Mouse (Mus musculus) stomach, embryonic 16.5 days (tissue): ENCODE results near the gene Sgo1. TPM values are rescaled to one million over a fixed set of nuclear protein-coding genes. Genes with fewer than 3 reads are reported as not detected.

ENCODE experiments used
- ATAC-seq: fragments of 200-750 bp; cut with Nextera tagmentation; 2 replicates; pipeline ENCODE4 v1.8.0; 2017; ENCODE audit warnings: moderate number of reproducible peaks, moderate TSS enrichment; ENCODE audit not compliant: insufficient read depth, low FRiP score
- H3K27ac ChIP-seq: fragments of 300-500 bp; sonication (generic); 2 replicates; pipeline ENCODE4 v1.5.1; 2014; ENCODE audit warnings: low read length
- H3K27me3 ChIP-seq: fragments of 300-500 bp; sonication (generic); 2 replicates; pipeline ENCODE4 v1.6.1; 2014; ENCODE audit warnings: low read length, control low read depth, mixed read lengths; ENCODE audit not compliant: control insufficient read depth, insufficient read depth
- H3K36me3 ChIP-seq: fragments of 300-500 bp; sonication (generic); 2 replicates; pipeline ENCODE4 v1.6.1; 2014; ENCODE audit warnings: low read length; ENCODE audit not compliant: control insufficient read depth, insufficient read depth
- H3K4me1 ChIP-seq: fragments of 300-500 bp; sonication (generic); 2 replicates; pipeline ENCODE4 v1.6.1; 2014; ENCODE audit warnings: low read length, control low read depth, mixed read lengths; ENCODE audit not compliant: control insufficient read depth, insufficient read depth
- H3K4me2 ChIP-seq: fragments of 300-500 bp; sonication (generic); 2 replicates; pipeline ENCODE4 v1.6.1; 2014; ENCODE audit warnings: low read depth, low read length, mixed read lengths
- H3K4me3 ChIP-seq: fragments of 300-500 bp; sonication (generic); replicated peaks from 2 replicates; pipeline ENCODE4 v1.5.1; 2014; ENCODE audit warnings: mild to moderate bottlenecking, low read length
- H3K9ac ChIP-seq: fragments of 300-500 bp; sonication (generic); 2 replicates; pipeline ENCODE4 v1.6.1; 2014; ENCODE audit warnings: low read length
- H3K9me3 ChIP-seq: fragments of 300-500 bp; sonication (generic); replicated peaks from 2 replicates; pipeline ENCODE4 v1.6.1; 2016; ENCODE audit warnings: low read length, control low read depth; ENCODE audit not compliant: control insufficient read depth
- WGBS: fragments of 180-500 bp; shearing (Covaris S2); extraction: QIAGEN DNeasy Blood & Tissue Kit; methylation state at CpG from one replicate; pipeline ENCODE4 v1.1.7; 2014; 5-methylcytosine and 5-hydroxymethylcytosine counted together
- polyA plus RNA-seq: library from polyadenylated mRNA; unstranded; fragments of >200 nt; fragmentation: Nextera tagmentation; extraction: Ambion mirVana; gene quantifications from 2 replicates; pipeline ENCODE4 v1.2.1, GENCODE M21; 2015

Gene Sgo1
- polyA plus RNA-seq, 1 experiment from 2014 or later: 33.1 TPM

DNA sequence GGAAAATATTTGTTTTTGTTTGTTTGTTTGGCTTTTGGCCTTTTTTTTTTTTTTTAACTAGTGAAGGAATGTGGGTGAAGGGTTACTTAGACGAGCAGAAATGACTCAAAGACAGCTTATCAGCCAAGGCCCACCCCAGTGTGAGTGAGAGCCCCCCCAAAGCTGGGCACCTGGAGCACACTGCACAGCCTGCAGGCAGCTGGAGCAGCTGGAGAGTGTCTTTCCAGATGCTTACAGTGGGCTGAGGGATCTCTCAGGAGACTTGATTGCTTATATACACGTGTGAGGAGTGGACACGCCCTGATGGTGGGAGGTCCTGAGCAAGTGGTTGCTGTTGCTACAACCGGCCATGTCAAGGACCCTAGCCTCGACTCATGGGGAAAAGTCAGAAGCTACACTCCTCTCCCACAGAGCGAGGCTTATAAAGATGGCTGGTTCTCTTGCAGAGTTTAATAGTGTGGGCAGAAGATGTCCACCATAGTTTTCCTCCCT, 32.7 kb downstream of the Sgo1 start:
- WGBS: 50% methylated on average over 6 of the region's 6 CpGs
- no peak for ATAC-seq
- no peaks in the 10 kb centered on the region; the same call in 1 of the 2 replicates for H3K36me3 ChIP-seq
- H3K27me3 ChIP-seq: no peaks in the 10 kb centered on the region
- H3K9ac ChIP-seq: no peak overlapping the region
- H3K9me3 ChIP-seq: no peaks in the 10 kb centered on the region
- H3K27ac ChIP-seq: no peak overlapping the region
- H3K4me3 ChIP-seq: no peak overlapping the region
- H3K4me2 ChIP-seq: no peak overlapping the region
- H3K4me1 ChIP-seq: no peaks in the 10 kb centered on the region

DNA sequence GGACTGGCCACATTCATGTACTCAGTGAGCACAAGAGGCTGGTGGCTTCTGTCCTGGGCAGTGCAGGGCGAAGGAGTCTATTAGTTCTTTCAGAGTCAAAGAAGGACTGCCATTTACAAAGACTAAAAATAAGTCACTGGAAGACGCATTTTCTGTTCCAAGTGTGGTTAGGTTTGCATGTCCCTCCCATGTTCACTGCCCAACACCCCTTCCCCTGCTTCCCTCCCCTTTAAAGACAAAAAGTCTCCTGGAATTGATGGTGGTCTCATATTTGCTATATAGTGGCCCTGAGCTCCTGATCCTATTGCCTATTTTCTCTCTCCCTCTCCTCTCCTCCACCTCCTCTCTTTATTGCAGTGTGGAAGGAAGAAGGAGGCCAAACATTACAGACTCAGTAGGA, 33.2 kb downstream of the Sgo1 start:
- no peaks in the 10 kb centered on the region; the same call in 1 of the 2 replicates for H3K36me3 ChIP-seq
- H3K27ac ChIP-seq: no peak overlapping the region
- H3K27me3 ChIP-seq: no peaks in the 10 kb centered on the region
- no peaks in the 10 kb centered on the region for H3K9me3 ChIP-seq
- no peaks in the 10 kb centered on the region for H3K4me1 ChIP-seq
- ATAC-seq: no peak
- no peak overlapping the region for H3K4me3 ChIP-seq
- H3K4me2 ChIP-seq: no peak overlapping the region
- no peak overlapping the region for H3K9ac ChIP-seq
- WGBS: 85% methylated on average over 2 of the region's 2 CpGs

DNA sequence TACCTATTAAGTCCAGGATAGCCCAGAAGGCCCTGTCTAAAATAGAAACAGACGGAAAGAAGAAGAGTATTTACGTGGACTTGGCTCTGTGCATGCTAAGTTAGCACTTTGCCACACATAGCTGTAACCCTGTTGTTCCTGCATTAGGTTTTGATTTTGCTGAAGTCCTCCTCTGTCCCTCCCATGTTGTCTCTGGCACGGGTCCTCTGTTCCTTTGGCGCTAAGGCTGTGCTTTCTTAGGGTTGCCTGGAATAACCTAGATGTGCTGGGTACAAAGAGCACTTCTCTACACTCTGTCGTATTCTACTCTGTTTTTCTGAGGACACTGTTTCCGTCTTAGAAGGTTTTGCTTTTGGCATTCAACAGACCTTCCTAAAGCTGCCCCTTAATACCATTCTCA, 34.1 kb downstream of the Sgo1 start:
- H3K4me3 ChIP-seq: no peak overlapping the region
- H3K27me3 ChIP-seq: no peaks in the 10 kb centered on the region
- H3K4me1 ChIP-seq: no peaks in the 10 kb centered on the region
- no peak overlapping the region for H3K4me2 ChIP-seq
- no peaks in the 10 kb centered on the region for H3K9me3 ChIP-seq
- H3K36me3 ChIP-seq: no peaks in the 10 kb centered on the region; the same call in 1 of the 2 replicates
- WGBS: 87% methylated on average over 6 of the region's 6 CpGs
- H3K27ac ChIP-seq: no peak overlapping the region
- no peak for ATAC-seq
- H3K9ac ChIP-seq: no peak overlapping the region

- no peak overlapping the region for H3K9ac ChIP-seq
- no peak for ATAC-seq
- 89% methylated on average over 4 of the region's 4 CpGs for whole genome bisulfite sequencing
- no peak overlapping the region for H3K27ac ChIP-seq
- H3K27me3 ChIP-seq: no peaks in the 10 kb centered on the region
- H3K4me3 ChIP-seq: no peak overlapping the region
- no peaks in the 10 kb centered on the region; the same call in 1 of the 2 replicates for H3K36me3 ChIP-seq
- H3K9me3 ChIP-seq: no peaks in the 10 kb centered on the region
- no peaks in the 10 kb centered on the region for H3K4me1 ChIP-seq
- no peak overlapping the region for H3K4me2 ChIP-seq
Measured at GRCm38 (mm10) chr17:53654596-53654995, 34.5 kb downstream of the Sgo1 start.

DNA sequence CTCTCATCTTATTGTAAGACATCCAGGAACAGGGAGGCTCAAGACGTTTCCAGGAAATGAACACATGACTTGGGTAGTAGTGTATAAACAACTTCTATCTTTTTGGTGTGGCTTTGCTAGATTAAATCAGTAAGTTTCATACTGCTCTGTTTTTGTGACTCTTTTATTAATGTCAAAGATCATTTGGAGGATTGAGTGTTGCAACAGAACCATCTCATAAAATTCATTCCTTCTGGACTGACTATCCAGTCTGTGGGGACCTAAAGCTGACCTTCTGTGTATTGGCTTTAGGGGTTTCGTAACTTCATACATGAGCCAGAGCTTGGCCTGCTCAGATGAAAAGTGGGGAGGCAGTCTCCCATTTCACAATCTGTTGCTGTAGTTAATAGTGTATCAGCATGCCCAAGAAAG, 38.9 kb downstream of the Sgo1 start:
- 82% methylated on average over 2 of the region's 2 CpGs for WGBS
- Histone ChIP-seq H3K9ac (no peak overlapping the region), H3K9me3 (no peaks in the 10 kb centered on the region), H3K36me3 (peaks cover 3% of the 10 kb centered on the region; the same call in 1 of the 2 replicates), H3K4me1 (no peaks in the 10 kb centered on the region), H3K4me2 (no peak overlapping the region), H3K4me3 (no peak overlapping the region), H3K27ac (no peak overlapping the region), H3K27me3 (no peaks in the 10 kb centered on the region)
- ATAC-seq: no peak

DNA sequence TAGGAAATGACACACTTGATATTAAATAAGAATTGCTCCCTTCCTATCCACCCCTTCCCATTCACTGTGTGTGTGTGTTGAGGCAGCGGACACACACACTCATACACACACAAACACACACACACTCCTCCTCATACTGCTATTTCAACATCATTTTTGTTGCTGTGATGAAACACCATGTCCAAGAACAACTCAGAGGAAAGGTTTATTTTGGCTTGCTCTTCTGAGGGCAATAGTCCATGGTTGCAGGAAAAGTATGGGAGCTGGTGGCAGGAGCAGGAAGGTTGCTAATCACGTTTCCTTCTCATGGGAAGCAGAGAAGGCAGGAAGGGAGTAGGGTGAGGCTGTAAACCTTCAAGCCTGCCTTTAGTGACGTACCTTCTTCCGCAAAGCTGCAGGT, 45.8 kb downstream of the Sgo1 start:
- no peaks in the 10 kb centered on the region for H3K4me1 ChIP-seq
- H3K27ac ChIP-seq: no peak overlapping the region
- 75% methylated on average over 4 of the region's 4 CpGs for WGBS
- ATAC-seq: no peak
- peaks cover 11% of the 10 kb centered on the region for H3K36me3 ChIP-seq
- no peaks in the 10 kb centered on the region for H3K9me3 ChIP-seq
- H3K27me3 ChIP-seq: no peaks in the 10 kb centered on the region
- no peak overlapping the region for H3K4me2 ChIP-seq
- H3K9ac ChIP-seq: no peak overlapping the region
- no peak overlapping the region for H3K4me3 ChIP-seq

DNA sequence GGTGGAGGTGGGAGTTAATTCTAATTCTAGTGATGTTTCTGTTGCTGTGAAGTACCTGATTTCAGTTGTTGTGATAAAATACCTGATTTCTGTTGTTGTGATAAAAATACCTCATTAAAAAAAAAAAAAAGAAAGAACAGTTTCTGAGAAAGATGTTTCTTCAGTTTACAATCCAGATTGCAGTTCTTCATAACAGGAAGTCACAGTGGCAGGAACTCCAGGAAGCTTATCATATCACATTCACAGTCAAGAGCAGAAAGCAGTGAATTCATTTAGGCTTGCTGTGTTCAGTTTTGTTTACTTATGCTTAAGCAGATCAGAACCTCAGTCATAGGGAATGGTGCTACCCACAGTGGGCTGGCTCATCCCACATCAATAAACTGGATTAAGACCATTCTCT, 57.8 kb downstream of the Sgo1 start:
- Histone ChIP-seq H3K36me3 (peaks cover 6% of the 10 kb centered on the region; the same call in 1 of the 2 replicates), H3K27me3 (no peaks in the 10 kb centered on the region), H3K27ac (no peak overlapping the region), H3K9me3 (no peaks in the 10 kb centered on the region), H3K4me2 (no peak overlapping the region), H3K4me3 (no peak overlapping the region), H3K4me1 (no peaks in the 10 kb centered on the region), H3K9ac (no peak overlapping the region)
- ATAC-seq: no peak

DNA sequence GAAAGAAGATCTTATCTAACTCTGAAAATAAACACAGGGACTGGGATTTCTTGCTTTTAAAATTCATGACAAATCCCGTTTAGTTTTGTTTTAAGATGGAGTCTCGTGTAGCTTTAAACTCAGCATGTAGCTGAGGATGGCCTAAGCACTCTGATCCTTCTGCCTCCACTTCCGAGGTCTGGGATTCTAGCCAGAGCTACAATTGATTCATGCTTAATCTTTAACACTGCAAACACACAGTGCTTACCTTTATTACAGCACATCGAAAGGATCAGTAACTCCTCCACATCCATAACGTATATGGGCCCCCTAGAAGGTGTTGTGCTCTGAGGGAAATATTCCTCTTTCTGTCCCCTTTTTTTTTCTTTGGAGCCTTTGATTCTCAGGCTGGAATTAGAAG, 61.0 kb downstream of the Sgo1 start:
- Histone ChIP-seq H3K4me1 (no peaks in the 10 kb centered on the region), H3K36me3 (peaks cover 6% of the 10 kb centered on the region; the same call in 1 of the 2 replicates), H3K27me3 (no peaks in the 10 kb centered on the region), H3K27ac (no peak overlapping the region), H3K4me2 (no peak overlapping the region), H3K9me3 (no peaks in the 10 kb centered on the region), H3K4me3 (no peak overlapping the region), H3K9ac (no peak overlapping the region)
- ATAC-seq: no peak
- WGBS: 51% methylated on average over 5 of the region's 5 CpGs

- 0 out of 2 replicates have a peak, but pooled peaks cover under 1% of the 10 kb centered on the region for H3K36me3 ChIP-seq
- H3K4me1 ChIP-seq: no peaks in the 10 kb centered on the region
- no peak overlapping the region for H3K4me3 ChIP-seq
- no peaks in the 10 kb centered on the region for H3K27me3 ChIP-seq
- ATAC-seq: no peak
- 72% methylated on average over 4 of the region's 4 CpGs for WGBS
- no peak overlapping the region for H3K4me2 ChIP-seq
- no peak overlapping the region for H3K9ac ChIP-seq
- no peak overlapping the region for H3K27ac ChIP-seq
- no peaks in the 10 kb centered on the region for H3K9me3 ChIP-seq
Measured at GRCm38 (mm10) chr17:53627497-53627896, 61.6 kb downstream of the Sgo1 start.

DNA sequence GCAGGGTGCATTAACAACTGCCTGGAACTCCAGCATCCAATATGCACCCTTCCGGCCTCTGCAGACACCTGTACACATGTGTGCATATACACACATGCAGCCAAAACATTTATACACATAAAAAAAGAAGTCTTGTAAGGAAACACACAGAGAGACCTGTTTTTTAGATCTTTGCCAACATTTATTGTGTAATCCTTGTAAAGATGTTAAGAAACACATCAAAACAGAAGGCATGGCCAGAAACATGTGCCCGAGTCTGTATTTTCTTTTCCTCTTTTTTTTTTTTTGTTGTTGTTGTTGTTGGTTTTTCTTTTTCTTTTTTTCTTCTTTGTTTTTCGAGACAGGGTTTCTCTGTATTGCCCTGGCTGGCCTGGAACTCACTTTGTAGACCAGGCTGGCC, 63.0 kb downstream of the Sgo1 start:
- no peak overlapping the region for H3K27ac ChIP-seq
- no peak overlapping the region for H3K4me3 ChIP-seq
- no peak overlapping the region for H3K9ac ChIP-seq
- H3K9me3 ChIP-seq: no peaks in the 10 kb centered on the region
- no peaks in the 10 kb centered on the region for H3K4me1 ChIP-seq
- no peak for ATAC-seq
- 83% methylated on average over 3 of the region's 3 CpGs for WGBS
- no peaks in the 10 kb centered on the region for H3K27me3 ChIP-seq
- no peaks in the 10 kb centered on the region for H3K36me3 ChIP-seq
- H3K4me2 ChIP-seq: no peak overlapping the region
